Mouse (Mus musculus): ENCODE measurements around the gene Vsig2. TPM values are rescaled to one million over a fixed set of nuclear protein-coding genes. Genes with fewer than 3 reads are reported as not detected.

Vsig2 gene
- polyA plus RNA-seq, 1 experiment from 2014 or later: 0.66 TPM

DNA sequence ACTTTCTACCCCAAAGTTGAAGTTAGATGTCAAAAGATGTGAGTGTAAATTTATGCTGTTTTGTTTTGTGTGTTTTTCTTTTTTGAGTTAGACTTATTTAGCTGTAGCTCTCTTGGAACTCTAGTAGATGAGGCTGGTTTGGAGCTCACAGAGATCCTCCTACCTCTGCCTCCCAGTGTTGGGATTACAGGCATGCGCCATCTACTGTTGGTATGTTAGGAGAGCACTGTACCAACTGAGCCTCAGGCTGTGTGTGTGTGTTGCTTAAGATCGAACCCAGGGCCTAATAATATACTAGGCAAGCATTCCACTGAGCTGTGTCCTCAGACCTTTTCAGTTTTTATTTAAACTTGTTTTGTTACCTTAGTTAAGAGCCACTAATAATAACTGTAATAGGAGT, 27.0 kb upstream of the Vsig2 start:
- 73% methylated on average over 2 of the region's 2 CpGs for WGBS
- Histone ChIP-seq H3K27ac (ENCODE audit: low read depth, low read length) (no peak overlapping the region), H3K4me3 (ENCODE audit: low read depth, low read length) (no peak overlapping the region), H3K27me3 (replicated peaks; ENCODE audit: control insufficient read depth, insufficient read depth, low read length) (no peaks in the 10 kb centered on the region), H3K4me2 (no peak overlapping the region), H3K36me3 (ENCODE audit: control insufficient read depth, insufficient read depth, low read length) (no peaks in the 10 kb centered on the region), H3K4me1 (replicated peaks; ENCODE audit: control insufficient read depth, insufficient read depth, low read length) (peaks cover 6% of the 10 kb centered on the region; the same call in 1 of the 2 replicates), H3K9me3 (ENCODE audit: control insufficient read depth, low read length) (no peaks in the 10 kb centered on the region), H3K9ac (ENCODE audit: low read depth, low read length) (no peak overlapping the region)
- DNase-seq (ENCODE audit: low spot score): no peak
- ATAC-seq (replicated peaks; ENCODE audit: low FRiP score): no peak

DNA sequence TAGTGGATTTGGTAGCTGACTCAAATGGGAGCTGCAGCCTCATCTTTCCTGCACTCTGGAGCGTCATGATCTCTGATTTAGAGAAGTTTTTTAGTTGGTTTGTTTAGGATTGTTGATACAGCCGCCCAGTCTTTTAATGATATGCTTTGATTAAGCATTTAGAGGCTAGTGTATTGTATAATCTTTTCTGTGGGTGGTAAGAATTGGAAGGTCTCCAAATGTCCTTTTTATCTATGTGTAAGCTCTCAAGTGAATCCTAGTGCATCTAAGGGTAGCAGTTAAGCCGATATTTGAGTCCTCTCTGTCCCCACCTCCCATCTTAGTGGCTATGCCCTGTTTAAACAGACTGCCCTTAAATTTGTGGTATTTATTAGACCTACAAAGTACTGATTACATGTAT, 24.6 kb upstream of the Vsig2 start:
- Histone ChIP-seq H3K36me3 (ENCODE audit: control insufficient read depth, insufficient read depth, low read length) (peaks cover 6% of the 10 kb centered on the region; the same call in 1 of the 2 replicates), H3K9ac (ENCODE audit: low read depth, low read length) (no peak overlapping the region), H3K9me3 (ENCODE audit: control insufficient read depth, low read length) (no peaks in the 10 kb centered on the region), H3K4me1 (replicated peaks; ENCODE audit: control insufficient read depth, insufficient read depth, low read length) (peaks cover 13% of the 10 kb centered on the region), H3K4me2 (no peak overlapping the region), H3K27ac (ENCODE audit: low read depth, low read length) (no peak overlapping the region), H3K27me3 (replicated peaks; ENCODE audit: control insufficient read depth, insufficient read depth, low read length) (no peaks in the 10 kb centered on the region), H3K4me3 (ENCODE audit: low read depth, low read length) (no peak overlapping the region)
- ATAC-seq (replicated peaks; ENCODE audit: low FRiP score) (no peak), DNase-seq (ENCODE audit: low spot score) (no peak)
- WGBS: 77% methylated on average over 3 of the region's 3 CpGs

DNA sequence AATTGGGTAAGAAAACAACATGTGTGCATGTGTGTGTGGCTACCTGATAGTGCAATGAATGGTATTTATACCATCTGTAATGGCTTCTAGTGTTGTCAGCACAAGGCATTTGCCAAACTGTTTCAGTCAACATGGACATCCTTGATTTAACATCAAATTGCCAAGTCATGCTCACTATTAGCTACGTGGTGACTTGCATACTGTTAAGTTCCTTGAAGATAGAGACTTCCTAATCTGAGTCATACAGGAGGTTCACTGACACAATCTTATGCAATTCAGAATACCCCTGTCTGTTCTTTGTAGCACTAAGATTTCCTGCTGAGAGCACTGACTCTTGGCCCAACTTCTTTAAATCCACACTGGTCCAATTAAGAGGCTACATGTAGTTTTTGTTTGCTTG, 21.6 kb upstream of the Vsig2 start:
- H3K4me2 ChIP-seq: no peak overlapping the region
- peaks cover 13% of the 10 kb centered on the region for H3K4me1 ChIP-seq (replicated peaks; ENCODE audit: control insufficient read depth, insufficient read depth, low read length)
- WGBS: 29% methylated on average over 1 of the region's 1 CpGs
- H3K36me3 ChIP-seq (ENCODE audit: control insufficient read depth, insufficient read depth, low read length): peaks cover 6% of the 10 kb centered on the region; the same call in 1 of the 2 replicates
- no peak overlapping the region for H3K9ac ChIP-seq (ENCODE audit: low read depth, low read length)
- H3K4me3 ChIP-seq (ENCODE audit: low read depth, low read length): no peak overlapping the region
- no peaks in the 10 kb centered on the region for H3K9me3 ChIP-seq (ENCODE audit: control insufficient read depth, low read length)
- DNase-seq (ENCODE audit: low spot score) (no peak), ATAC-seq (replicated peaks; ENCODE audit: low FRiP score) (peak; percentile 94)
- no peaks in the 10 kb centered on the region for H3K27me3 ChIP-seq (replicated peaks; ENCODE audit: control insufficient read depth, insufficient read depth, low read length)
- H3K27ac ChIP-seq (ENCODE audit: low read depth, low read length): no peak overlapping the region

DNA sequence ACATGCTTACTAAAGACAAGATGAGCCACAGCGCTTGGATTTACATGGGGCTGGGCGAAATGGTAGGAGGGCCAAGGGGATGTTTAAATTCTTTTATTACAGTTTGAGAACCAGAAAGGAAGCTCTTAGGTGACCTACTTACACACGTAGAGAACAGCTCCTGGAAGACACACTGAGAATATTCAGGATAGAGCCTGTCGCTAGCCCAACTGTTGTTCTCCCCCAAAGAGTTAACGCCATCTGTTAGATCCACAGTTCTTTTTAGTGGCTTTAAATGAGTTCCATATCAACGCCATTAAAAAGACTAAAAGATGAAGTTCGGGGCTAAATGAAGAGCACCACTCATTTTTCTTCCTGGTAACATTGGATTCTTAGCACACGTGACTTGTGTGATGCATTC, 20.1 kb upstream of the Vsig2 start:
- Histone ChIP-seq H3K4me2 (no peak overlapping the region), H3K27ac (ENCODE audit: low read depth, low read length) (no peak overlapping the region), H3K27me3 (replicated peaks; ENCODE audit: control insufficient read depth, insufficient read depth, low read length) (no peaks in the 10 kb centered on the region), H3K9ac (ENCODE audit: low read depth, low read length) (no peak overlapping the region), H3K9me3 (ENCODE audit: control insufficient read depth, low read length) (no peaks in the 10 kb centered on the region), H3K4me1 (replicated peaks; ENCODE audit: control insufficient read depth, insufficient read depth, low read length) (peaks cover 13% of the 10 kb centered on the region), H3K4me3 (ENCODE audit: low read depth, low read length) (no peak overlapping the region), H3K36me3 (ENCODE audit: control insufficient read depth, insufficient read depth, low read length) (peaks cover 11% of the 10 kb centered on the region; the same call in 1 of the 2 replicates)
- 92% methylated on average over 8 of the region's 8 CpGs for WGBS
- no peak for ATAC-seq (replicated peaks; ENCODE audit: low FRiP score)
- no peak for DNase-seq (ENCODE audit: low spot score)

- Histone ChIP-seq H3K9me3 (ENCODE audit: control insufficient read depth, low read length) (no peaks in the 10 kb centered on the region), H3K27ac (ENCODE audit: low read depth, low read length) (no peak overlapping the region), H3K4me3 (ENCODE audit: low read depth, low read length) (no peak overlapping the region), H3K4me1 (replicated peaks; ENCODE audit: control insufficient read depth, insufficient read depth, low read length) (peaks cover 13% of the 10 kb centered on the region), H3K36me3 (ENCODE audit: control insufficient read depth, insufficient read depth, low read length) (peaks cover 11% of the 10 kb centered on the region; the same call in 1 of the 2 replicates), H3K27me3 (replicated peaks; ENCODE audit: control insufficient read depth, insufficient read depth, low read length) (no peaks in the 10 kb centered on the region), H3K4me2 (no peak overlapping the region), H3K9ac (ENCODE audit: low read depth, low read length) (no peak overlapping the region)
- DNase-seq (ENCODE audit: low spot score): no peak
- 77% methylated on average over 2 of the region's 2 CpGs for WGBS
- ATAC-seq (replicated peaks; ENCODE audit: low FRiP score): no peak
These were observed 19.1 kb upstream of the Vsig2 start for GRCm38 (mm10) chr9:37519995-37520394.

GRCm38 (mm10) chr9:37525461-37525860, 13.6 kb upstream of the Vsig2 start:
- Histone ChIP-seq H3K9me3 (ENCODE audit: control insufficient read depth, low read length) (no peaks in the 10 kb centered on the region), H3K4me1 (replicated peaks; ENCODE audit: control insufficient read depth, insufficient read depth, low read length) (peaks cover 15% of the 10 kb centered on the region), H3K4me2 (no peak overlapping the region), H3K27me3 (replicated peaks; ENCODE audit: control insufficient read depth, insufficient read depth, low read length) (peaks cover 43% of the 10 kb centered on the region), H3K9ac (ENCODE audit: low read depth, low read length) (no peak overlapping the region), H3K27ac (ENCODE audit: low read depth, low read length) (no peak overlapping the region), H3K36me3 (ENCODE audit: control insufficient read depth, insufficient read depth, low read length) (peaks cover 5% of the 10 kb centered on the region; the same call in 1 of the 2 replicates), H3K4me3 (ENCODE audit: low read depth, low read length) (no peak overlapping the region)
- WGBS: 66% methylated on average over 2 of the region's 2 CpGs
- ATAC-seq (replicated peaks; ENCODE audit: low FRiP score): no peak
- DNase-seq (ENCODE audit: low spot score): no peak

DNA sequence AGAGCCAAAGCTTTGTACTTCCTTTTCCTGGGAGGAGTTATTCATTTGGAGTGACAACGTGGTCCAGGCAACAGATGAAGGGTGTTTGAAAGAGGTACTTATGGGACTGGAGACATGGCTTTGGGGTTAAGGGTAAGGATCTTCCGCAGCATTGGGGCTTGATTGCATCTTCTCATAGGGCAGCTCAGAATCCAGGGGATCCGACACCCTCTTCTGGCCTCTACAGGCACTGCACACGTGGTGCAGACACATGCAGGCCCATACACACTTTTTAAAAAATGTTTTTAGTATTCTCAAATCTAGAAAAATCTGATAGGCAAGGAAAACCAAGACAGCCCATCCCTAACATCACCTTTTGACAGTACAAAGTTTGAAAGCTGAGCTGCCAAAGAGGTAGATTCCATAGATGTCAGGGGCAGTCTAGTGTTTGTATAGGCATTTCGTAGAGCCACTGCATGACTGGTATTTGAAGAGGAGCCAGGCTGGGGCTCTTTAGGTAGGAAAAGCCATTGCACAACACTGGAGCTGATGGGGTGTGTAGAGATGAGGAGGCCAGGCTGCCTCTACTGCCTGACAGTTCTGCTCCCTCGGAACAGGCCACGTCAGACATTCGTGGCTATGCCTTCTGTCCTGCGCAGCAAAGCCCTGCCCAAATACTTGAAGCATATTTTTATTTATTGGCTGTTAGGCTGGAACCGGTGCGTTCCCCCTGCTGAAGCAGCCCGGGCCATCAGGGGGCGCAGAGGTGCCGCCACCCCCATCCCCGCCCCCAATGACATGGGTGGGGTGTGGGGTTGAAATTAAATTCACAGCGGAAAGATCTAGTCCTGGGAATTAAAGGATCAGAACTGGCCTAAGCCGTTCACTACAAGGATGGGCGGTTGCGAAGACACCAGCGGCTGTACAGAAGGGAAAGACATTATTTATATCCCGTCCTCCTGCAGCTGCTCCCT, 12.3 kb upstream of the Vsig2 start:
- Histone ChIP-seq H3K9ac (ENCODE audit: low read depth, low read length) (no peak overlapping the region), H3K4me2 (peak overlapping the region; percentile 78), H3K27me3 (replicated peaks; ENCODE audit: control insufficient read depth, insufficient read depth, low read length) (peaks cover 56% of the 10 kb centered on the region), H3K4me1 (replicated peaks; ENCODE audit: control insufficient read depth, insufficient read depth, low read length) (peaks cover 27% of the 10 kb centered on the region), H3K27ac (ENCODE audit: low read depth, low read length) (no peak overlapping the region), H3K36me3 (ENCODE audit: control insufficient read depth, insufficient read depth, low read length) (peaks cover 5% of the 10 kb centered on the region; the same call in 1 of the 2 replicates), H3K4me3 (ENCODE audit: low read depth, low read length) (peak overlapping the region; percentile 35), H3K9me3 (ENCODE audit: control insufficient read depth, low read length) (no peaks in the 10 kb centered on the region)
- ATAC-seq (replicated peaks; ENCODE audit: low FRiP score) (no peak), DNase-seq (ENCODE audit: low spot score) (no peak)
- WGBS: 24% methylated on average over 21 of the region's 21 CpGs

DNA sequence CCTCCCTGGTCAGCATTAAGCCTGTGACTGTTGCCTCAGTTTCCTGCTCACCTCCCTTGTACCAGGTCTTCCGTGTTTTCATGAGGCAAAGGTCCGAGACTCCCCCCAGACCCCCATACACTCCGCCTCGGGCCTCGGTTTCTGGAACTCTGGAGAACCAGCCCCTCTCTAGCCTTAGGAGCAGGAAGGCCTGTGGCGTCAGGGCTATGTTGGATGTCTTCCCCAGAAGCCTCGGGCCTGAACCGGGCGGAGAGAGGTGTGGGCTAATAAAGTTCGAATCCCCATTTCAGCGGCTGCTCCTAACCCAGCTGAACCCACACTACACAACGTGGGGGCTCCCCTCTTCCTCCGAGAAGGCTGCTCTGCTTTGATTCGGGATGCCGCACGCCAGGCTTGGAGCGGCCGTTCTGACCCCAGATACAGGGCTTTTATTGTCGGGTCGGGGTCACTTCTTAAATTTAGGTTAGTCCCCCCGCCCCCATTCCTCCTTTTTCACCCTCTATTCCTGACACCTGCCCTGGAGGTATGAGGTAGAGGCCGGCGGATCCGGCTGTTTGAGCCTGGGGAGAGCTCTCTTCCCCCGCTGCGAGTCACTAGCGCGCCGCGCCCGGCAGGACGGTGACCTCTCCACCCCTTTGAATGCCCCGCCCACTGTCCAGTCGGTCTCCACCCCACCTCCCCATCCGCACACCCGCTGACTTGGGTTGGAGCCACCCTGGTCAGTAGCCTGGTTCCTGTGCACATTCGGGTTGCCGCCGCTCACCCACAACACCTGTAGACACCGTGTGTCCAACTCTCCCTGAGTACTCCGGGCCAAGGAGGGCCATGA, 11.4 kb upstream of the Vsig2 start, which contains the start of gene Esam:
Gene Esam (plus strand): TSS at position 683 of the 829 bp plus-strand sequence.
- H3K4me1 ChIP-seq (replicated peaks; ENCODE audit: control insufficient read depth, insufficient read depth, low read length): peaks cover 27% of the 10 kb centered on the region
- H3K9ac ChIP-seq (ENCODE audit: low read depth, low read length): peak within 1 kb of the TSS; percentile 9; the same call in 1 of the 2 replicates
- peaks cover 5% of the 10 kb centered on the region; the same call in 1 of the 2 replicates for H3K36me3 ChIP-seq (ENCODE audit: control insufficient read depth, insufficient read depth, low read length)
- DNase-seq (ENCODE audit: low spot score) (peak; percentile 58), ATAC-seq (replicated peaks; ENCODE audit: low FRiP score) (peak; percentile 60)
- no peak within 1 kb of the TSS for H3K27ac ChIP-seq (ENCODE audit: low read depth, low read length)
- H3K4me3 ChIP-seq (ENCODE audit: low read depth, low read length): peak within 1 kb of the TSS; percentile 44
- H3K4me2 ChIP-seq: peak within 1 kb of the TSS; percentile 78
- H3K9me3 ChIP-seq (ENCODE audit: control insufficient read depth, low read length): no peaks in the 10 kb centered on the region
- H3K27me3 ChIP-seq (replicated peaks; ENCODE audit: control insufficient read depth, insufficient read depth, low read length): peaks cover 59% of the 10 kb centered on the region
- WGBS: 3% methylated on average over 41 of the region's 41 CpGs
